Mouse (Mus musculus) hindbrain, embryonic 11.5 days (tissue): Measurements from ENCODE around the gene Nptn. TPM values are rescaled to one million over a fixed set of nuclear protein-coding genes. Genes with fewer than 3 reads are reported as not detected.

Source experiments
- ATAC-seq: fragments of 200-750 bp; cut with Nextera tagmentation; 2 replicates; pipeline ENCODE4 v1.8.0; 2017; ENCODE audit warnings: mild to moderate bottlenecking, moderate TSS enrichment, moderate library complexity; ENCODE audit not compliant: low FRiP score
- DNase-seq: peaks from one replicate; pipeline ENCODE4 v3.0.0-alpha.2; 2015; ENCODE audit warnings: low spot score
- H3K27ac ChIP-seq: fragments of 300-500 bp; sonication (generic); 2 replicates; pipeline ENCODE4 v1.5.1; 2014; ENCODE audit warnings: mild to moderate bottlenecking, low read depth, low read length
- H3K27me3 ChIP-seq: fragments of 300-500 bp; sonication (generic); 2 replicates; pipeline ENCODE4 v1.6.1; 2014; ENCODE audit warnings: mild to moderate bottlenecking, low read length, moderate library complexity, mixed read lengths; ENCODE audit not compliant: control insufficient read depth, insufficient read depth
- H3K36me3 ChIP-seq: fragments of 300-500 bp; sonication (generic); 2 replicates; pipeline ENCODE4 v1.6.1; 2014; ENCODE audit warnings: mild to moderate bottlenecking, low read length, moderate library complexity, mixed read lengths; ENCODE audit not compliant: control insufficient read depth, insufficient read depth
- H3K4me1 ChIP-seq: fragments of 300-500 bp; sonication (generic); replicated peaks from 2 replicates; pipeline ENCODE4 v1.6.1; 2014; ENCODE audit warnings: low read length, mixed read lengths; ENCODE audit not compliant: control insufficient read depth, insufficient read depth
- H3K4me2 ChIP-seq: fragments of 300-500 bp; sonication (generic); replicated peaks from 2 replicates; pipeline ENCODE4 v1.6.1; 2014; ENCODE audit warnings: mild to moderate bottlenecking, low read depth, low read length
- H3K4me3 ChIP-seq: fragments of 300-500 bp; sonication (generic); 2 replicates; pipeline ENCODE4 v1.5.1; 2014; ENCODE audit warnings: low read depth, low read length
- H3K9ac ChIP-seq: fragments of 300-500 bp; sonication (generic); 2 replicates; pipeline ENCODE4 v1.6.1; 2014; ENCODE audit warnings: low read depth, low read length
- H3K9me3 ChIP-seq: fragments of 300-500 bp; sonication (generic); 2 replicates; pipeline ENCODE4 v1.6.1; 2016; ENCODE audit warnings: low read length; ENCODE audit not compliant: control insufficient read depth
- WGBS: fragments of 180-500 bp; shearing (Covaris S2); extraction: QIAGEN DNeasy Blood & Tissue Kit; methylation state at CpG from one replicate; pipeline ENCODE4 v1.1.7; 2014; 5-methylcytosine and 5-hydroxymethylcytosine counted together
- polyA plus RNA-seq: library from polyadenylated mRNA; unstranded; fragments of >200 nt; fragmentation: Nextera tagmentation; extraction: Ambion mirVana; gene quantifications from 2 replicates; pipeline ENCODE4 v1.2.1, GENCODE M21; 2014

Nptn gene
- polyA plus RNA-seq: 70.4 and 75.4 TPM in 2 replicates

DNA sequence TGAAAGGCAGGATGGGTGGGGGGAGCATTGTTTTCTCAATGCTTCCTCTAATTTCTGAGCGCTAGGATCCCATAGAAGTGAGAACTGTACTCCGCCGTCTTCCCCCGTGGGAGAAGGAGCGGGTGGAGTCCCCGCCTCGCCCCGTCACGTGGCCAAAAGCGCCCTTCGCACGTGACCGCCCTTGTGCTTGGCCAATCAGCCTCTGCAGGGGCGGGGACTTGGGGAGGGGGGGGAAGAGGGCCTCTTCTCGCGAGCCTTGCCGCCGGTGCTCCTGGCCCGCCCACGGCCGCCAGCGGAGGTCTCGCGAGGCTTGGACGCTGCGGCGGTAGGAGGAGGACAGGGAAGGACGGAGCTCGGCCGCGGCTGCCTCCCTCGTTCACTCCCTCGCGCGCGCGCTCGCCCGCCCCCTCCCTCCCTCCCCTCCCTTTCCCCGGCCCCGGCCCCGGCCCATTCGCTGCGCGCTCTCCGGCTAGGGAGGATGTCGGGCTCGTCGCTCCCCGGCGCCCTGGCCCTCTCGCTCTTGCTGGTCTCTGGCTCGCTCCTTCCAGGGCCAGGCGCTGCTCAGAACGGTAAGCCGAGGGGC lies at the start of gene Nptn:
Gene Nptn, plus strand, starts transcription at position 283 of the 583 bp plus-strand sequence.
- no peaks in the 10 kb centered on the region for H3K4me1 ChIP-seq
- peak within 1 kb of the TSS; percentile 66 for H3K4me2 ChIP-seq
- H3K27ac ChIP-seq: peak within 1 kb of the TSS; percentile 98
- no peaks in the 10 kb centered on the region for H3K9me3 ChIP-seq
- H3K36me3 ChIP-seq: no peaks in the 10 kb centered on the region
- WGBS: under 1% methylated on average over 39 of the region's 56 CpGs
- H3K4me3 ChIP-seq: peak within 1 kb of the TSS; percentile 93
- ATAC-seq (peak; percentile 99), DNase-seq (peak; percentile 99)
- H3K9ac ChIP-seq: peak within 1 kb of the TSS; percentile 96
- H3K27me3 ChIP-seq: no peaks in the 10 kb centered on the region

DNA sequence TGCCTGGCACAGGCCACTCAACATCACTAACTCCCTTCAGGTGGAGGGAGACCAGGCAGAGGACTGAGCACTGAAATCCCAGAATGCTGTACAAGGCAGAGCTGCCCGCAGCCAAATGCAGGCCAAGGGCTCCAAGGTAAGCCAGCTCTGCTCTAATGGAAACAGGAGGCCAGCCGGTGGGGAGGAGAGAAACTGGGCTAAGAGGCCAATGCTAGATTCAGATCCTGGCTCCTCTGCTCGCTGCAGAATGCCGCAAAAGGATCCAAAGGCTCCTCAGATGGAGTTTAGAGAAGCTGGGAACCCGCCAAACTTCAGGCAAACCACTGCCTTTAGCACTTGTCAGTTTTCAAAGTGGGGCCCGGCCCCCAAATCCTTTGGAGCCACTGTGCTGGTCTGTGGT lies 48.7 kb upstream of the Nptn start:
- H3K4me1 ChIP-seq: no peaks in the 10 kb centered on the region
- H3K36me3 ChIP-seq: no peaks in the 10 kb centered on the region
- H3K27me3 ChIP-seq: no peaks in the 10 kb centered on the region
- H3K4me2 ChIP-seq: no peak overlapping the region
- DNase-seq: no peak
- ATAC-seq: no peak
- WGBS: 88% methylated on average over 6 of the region's 6 CpGs
- no peaks in the 10 kb centered on the region for H3K9me3 ChIP-seq
- H3K9ac ChIP-seq: no peak overlapping the region
- H3K4me3 ChIP-seq: no peak overlapping the region
- no peak overlapping the region for H3K27ac ChIP-seq

DNA sequence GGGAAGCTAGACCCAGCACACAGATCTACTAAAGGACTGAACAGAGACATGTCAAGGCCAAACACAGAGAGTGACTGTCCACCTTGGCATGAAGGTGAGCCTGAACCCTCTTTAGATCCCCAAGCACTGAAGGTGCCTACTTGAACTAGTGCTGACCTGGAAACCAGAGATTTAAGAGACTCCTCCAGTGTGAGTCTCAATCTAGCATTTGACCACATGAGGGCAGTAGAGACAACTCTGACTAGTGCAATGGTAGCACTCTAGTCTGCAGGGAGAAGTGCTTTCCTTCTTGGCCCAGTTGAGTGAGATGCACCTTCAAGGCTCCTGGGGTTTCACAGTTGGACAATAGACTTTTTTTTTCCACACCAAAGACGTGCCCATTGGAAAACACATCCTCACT lies 47.3 kb upstream of the Nptn start:
- no peaks in the 10 kb centered on the region for H3K27me3 ChIP-seq
- DNase-seq: peak; percentile 79
- H3K4me1 ChIP-seq: no peaks in the 10 kb centered on the region
- H3K9me3 ChIP-seq: no peaks in the 10 kb centered on the region
- ATAC-seq: no peak
- no peak overlapping the region for H3K9ac ChIP-seq
- H3K36me3 ChIP-seq: no peaks in the 10 kb centered on the region
- no peak overlapping the region for H3K4me3 ChIP-seq
- H3K27ac ChIP-seq: no peak overlapping the region
- 52% methylated on average over 1 of the region's 1 CpGs for WGBS
- no peak overlapping the region for H3K4me2 ChIP-seq

DNA sequence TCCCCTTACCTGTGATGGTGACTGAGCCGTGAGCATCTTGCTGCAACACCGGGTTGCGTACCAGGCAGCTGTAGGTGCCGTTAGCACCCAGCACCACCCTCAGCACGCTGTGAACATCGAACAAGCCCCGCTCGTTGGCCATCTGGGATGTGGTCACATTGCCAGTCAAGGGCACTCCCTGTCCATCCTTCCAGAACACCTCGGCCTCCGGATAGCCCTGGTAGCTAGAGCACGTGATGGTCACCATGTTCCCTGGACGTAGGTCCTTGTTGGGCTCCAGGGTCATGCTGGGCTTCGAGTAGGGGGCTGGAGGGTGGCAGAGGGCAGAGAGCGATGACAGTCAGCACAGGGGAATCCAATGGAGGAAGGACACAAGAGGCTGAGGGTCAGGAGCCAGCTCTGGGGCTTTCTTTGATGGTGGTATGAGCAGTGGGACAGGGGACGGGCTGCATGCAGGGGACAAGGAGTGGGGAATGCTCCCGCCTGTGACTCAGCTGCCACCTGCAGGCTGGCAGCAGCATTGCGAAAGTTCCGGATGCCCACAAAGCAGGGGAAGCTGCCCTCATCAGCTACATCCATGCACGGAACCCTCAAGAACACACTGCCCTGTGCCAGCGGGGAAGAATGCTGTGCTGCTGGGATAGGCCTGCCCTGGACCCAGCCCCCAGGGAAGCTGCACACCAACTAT lies 46.4 kb upstream of the Nptn start:
- Histone ChIP-seq H3K4me2 (no peak overlapping the region), H3K9ac (no peak overlapping the region), H3K9me3 (no peaks in the 10 kb centered on the region), H3K4me1 (no peaks in the 10 kb centered on the region), H3K4me3 (no peak overlapping the region), H3K27me3 (no peaks in the 10 kb centered on the region), H3K36me3 (no peaks in the 10 kb centered on the region), H3K27ac (no peak overlapping the region)
- ATAC-seq: no peak
- WGBS: 77% methylated on average over 20 of the region's 20 CpGs
- peak; percentile 74 for DNase-seq

DNA sequence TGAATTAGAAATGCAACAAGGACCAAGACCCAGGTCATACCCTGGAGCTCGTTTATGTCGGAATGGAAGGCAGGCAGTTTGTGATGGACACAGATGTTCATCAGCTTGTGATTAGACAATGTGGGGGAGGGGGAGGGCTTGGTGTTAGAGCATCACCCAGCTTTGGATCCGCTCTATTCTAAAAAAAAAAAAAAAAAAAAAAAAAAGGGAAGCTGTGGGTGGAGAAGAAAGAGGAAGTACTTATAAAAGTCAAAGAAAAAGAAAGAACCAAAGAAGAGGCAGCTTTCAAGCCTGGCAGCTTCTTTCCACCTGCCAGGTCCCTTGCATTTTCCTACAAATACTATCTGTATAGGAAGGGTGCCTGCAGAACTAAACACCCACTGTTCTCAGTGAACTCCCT lies 44.3 kb upstream of the Nptn start:
- Histone ChIP-seq H3K4me2 (no peak overlapping the region), H3K27me3 (no peaks in the 10 kb centered on the region), H3K36me3 (no peaks in the 10 kb centered on the region), H3K4me1 (no peaks in the 10 kb centered on the region), H3K9me3 (no peaks in the 10 kb centered on the region), H3K27ac (no peak overlapping the region), H3K4me3 (no peak overlapping the region), H3K9ac (no peak overlapping the region)
- DNase-seq (no peak), ATAC-seq (no peak)
- 83% methylated on average over 3 of the region's 3 CpGs for WGBS

GRCm38 (mm10) chr9:58539886-58540285 lies 42.2 kb upstream of the Nptn start:
- Histone ChIP-seq H3K27ac (no peak overlapping the region), H3K4me2 (no peak overlapping the region), H3K4me1 (no peaks in the 10 kb centered on the region), H3K9me3 (no peaks in the 10 kb centered on the region), H3K27me3 (no peaks in the 10 kb centered on the region), H3K9ac (no peak overlapping the region), H3K4me3 (no peak overlapping the region), H3K36me3 (no peaks in the 10 kb centered on the region)
- 51% methylated on average over 5 of the region's 5 CpGs for WGBS
- ATAC-seq: no peak
- DNase-seq: peak; percentile 78

GRCm38 (mm10) chr9:58541895-58542338 lies 40.1 kb upstream of the Nptn start:
- H3K9ac ChIP-seq: no peak overlapping the region
- H3K4me2 ChIP-seq: no peak overlapping the region
- 69% methylated on average over 6 of the region's 6 CpGs for WGBS
- H3K4me3 ChIP-seq: no peak overlapping the region
- H3K4me1 ChIP-seq: no peaks in the 10 kb centered on the region
- ATAC-seq: no peak
- no peak for DNase-seq
- H3K36me3 ChIP-seq: no peaks in the 10 kb centered on the region
- no peak overlapping the region for H3K27ac ChIP-seq
- no peaks in the 10 kb centered on the region for H3K27me3 ChIP-seq
- no peaks in the 10 kb centered on the region for H3K9me3 ChIP-seq

GRCm38 (mm10) chr9:58544879-58545324 lies 37.1 kb upstream of the Nptn start:
- Histone ChIP-seq H3K4me3 (no peak overlapping the region), H3K4me1 (no peaks in the 10 kb centered on the region), H3K9ac (no peak overlapping the region), H3K27ac (no peak overlapping the region), H3K27me3 (no peaks in the 10 kb centered on the region), H3K36me3 (no peaks in the 10 kb centered on the region), H3K4me2 (no peak overlapping the region), H3K9me3 (no peaks in the 10 kb centered on the region)
- no peak for ATAC-seq
- 83% methylated on average over 4 of the region's 4 CpGs for WGBS
- no peak for DNase-seq

DNA sequence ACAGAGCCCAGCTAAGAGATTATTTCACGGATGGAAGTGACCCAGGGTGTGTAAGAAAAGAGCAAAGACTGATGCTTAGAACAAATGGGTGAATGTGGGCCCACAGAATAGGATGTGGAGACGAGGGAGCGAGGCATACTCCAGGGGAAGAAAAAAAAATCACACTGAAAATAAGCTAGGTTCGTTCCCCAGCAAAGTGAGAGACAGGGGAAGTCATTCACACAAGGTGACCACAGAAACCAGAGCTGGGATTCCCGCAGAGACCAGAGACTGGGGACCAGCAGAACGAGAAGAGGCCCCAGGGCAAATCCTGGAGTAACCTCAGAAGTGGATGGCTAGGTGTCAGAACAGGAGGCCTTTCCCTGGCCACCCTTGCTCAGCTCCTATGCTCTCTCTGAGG lies 36.6 kb upstream of the Nptn start:
- H3K9me3 ChIP-seq: no peaks in the 10 kb centered on the region
- no peaks in the 10 kb centered on the region for H3K36me3 ChIP-seq
- H3K27me3 ChIP-seq: no peaks in the 10 kb centered on the region
- 74% methylated on average over 6 of the region's 6 CpGs for WGBS
- no peak overlapping the region for H3K27ac ChIP-seq
- no peak for ATAC-seq
- H3K4me1 ChIP-seq: no peaks in the 10 kb centered on the region
- no peak overlapping the region for H3K4me2 ChIP-seq
- H3K4me3 ChIP-seq: no peak overlapping the region
- DNase-seq: no peak
- no peak overlapping the region for H3K9ac ChIP-seq
